Mouse (Mus musculus): Measurements from ENCODE around the gene Paics. TPM values are rescaled to one million over a fixed set of nuclear protein-coding genes. Genes with fewer than 3 reads are reported as not detected.

Gene Paics
- total RNA-seq, 1 experiment, result 369 TPM

GRCm38 (mm10) chr5:76941975-76942374, 9.1 kb upstream of the Paics start:
- TF ChIP-seq MAFK (IDR thresholded peaks at IDR 0.05; ENCODE audit: insufficient read depth, low read depth, low read length), result no peak
- no peak for TF ChIP-seq CHD2 (IDR thresholded peaks at IDR 0.05; ENCODE audit: low read depth, low read length)
- TF ChIP-seq ZNF384 (IDR thresholded peaks at IDR 0.05; ENCODE audit: low read depth, low read length), result no peak
- TF ChIP-seq ZC3H11A (IDR thresholded peaks at IDR 0.05; ENCODE audit: borderline replicate concordance, low read depth, low read length), result no peak
- no peak for TF ChIP-seq HCFC1 (IDR thresholded peaks at IDR 0.05; ENCODE audit: borderline replicate concordance, insufficient read depth, low read length)
- H3K36me3 ChIP-seq (ENCODE audit: control insufficient read depth, insufficient read depth, low read length, poor library complexity, severe bottlenecking), result peaks cover 9% of the 10 kb centered on the region
- no peak for DNase-seq (ENCODE audit: low read depth, low spot score)

GRCm38 (mm10) chr5:76942505-76942904, 8.6 kb upstream of the Paics start:
- H3K9ac ChIP-seq (ENCODE audit: insufficient read depth, low read depth, low read length, poor library complexity, severe bottlenecking), result no peak overlapping the region
- peaks cover 2 to 4% of the 10 kb centered on the region in 2 experiments; a peak in 2 of 4 replicates for H3K4me1 ChIP-seq (ENCODE audit: control insufficient read depth in 2 of 2, insufficient read depth in 2 of 2, low read length in 2 of 2, poor library complexity in 1 of 2)
- no peak overlapping the region for H3K4me3 ChIP-seq (ENCODE audit: insufficient read depth in 1 of 2, low read depth in 1 of 2, low read length in 2 of 2, poor library complexity in 1 of 2, severe bottlenecking in 1 of 2)
- H3K27ac ChIP-seq (ENCODE audit: insufficient read depth, low read depth, low read length, poor library complexity, severe bottlenecking), result no peak overlapping the region
- no peaks in the 10 kb centered on the region for H3K9me3 ChIP-seq (ENCODE audit: control insufficient read depth, insufficient read depth, low read depth, low read length)
- in situ Hi-C loops (cut with MboI; ENCODE audit: low sequenced_read_pairs in 2 of 2, unreplicated experiment in 2 of 2), result no loop called here
- peaks cover 12% of the 10 kb centered on the region for H3K36me3 ChIP-seq (ENCODE audit: control insufficient read depth, insufficient read depth, low read length, poor library complexity, severe bottlenecking)
- no peak for DNase-seq (ENCODE audit: low read depth, low spot score)
- TF ChIP-seq CHD2 (IDR thresholded peaks at IDR 0.05; ENCODE audit: low read depth, low read length) (no peak), ZNF384 (IDR thresholded peaks at IDR 0.05; ENCODE audit: low read depth, low read length) (no peak), ZC3H11A (IDR thresholded peaks at IDR 0.05; ENCODE audit: borderline replicate concordance, low read depth, low read length) (no peak), MAFK (IDR thresholded peaks at IDR 0.05; ENCODE audit: insufficient read depth, low read depth, low read length) (no peak), HCFC1 (IDR thresholded peaks at IDR 0.05; ENCODE audit: borderline replicate concordance, insufficient read depth, low read length) (no peak)

More at GRCm38 (mm10) chr5:76941975-76942374, 9.1 kb upstream of the Paics start:
- peaks cover 0 to 4% of the 10 kb centered on the region in 2 experiments; a peak in 2 of 4 replicates for H3K4me1 ChIP-seq (ENCODE audit: control insufficient read depth in 2 of 2, insufficient read depth in 2 of 2, low read length in 2 of 2, poor library complexity in 1 of 2)
- no peaks in the 10 kb centered on the region for H3K9me3 ChIP-seq (ENCODE audit: control insufficient read depth, insufficient read depth, low read depth, low read length)
- no peak overlapping the region for H3K9ac ChIP-seq (ENCODE audit: insufficient read depth, low read depth, low read length, poor library complexity, severe bottlenecking)
- no peak overlapping the region for H3K4me3 ChIP-seq (ENCODE audit: insufficient read depth in 1 of 2, low read depth in 1 of 2, low read length in 2 of 2, poor library complexity in 1 of 2, severe bottlenecking in 1 of 2)
- H3K27ac ChIP-seq (ENCODE audit: insufficient read depth, low read depth, low read length, poor library complexity, severe bottlenecking), result no peak overlapping the region
- in situ Hi-C loops (cut with MboI; ENCODE audit: low sequenced_read_pairs in 2 of 2, unreplicated experiment in 2 of 2), result no loop called here

GRCm38 (mm10) chr5:76944965-76945677, 6.0 kb upstream of the Paics start:
- H3K4me1 ChIP-seq (ENCODE audit: control insufficient read depth in 2 of 2, insufficient read depth in 2 of 2, low read length in 2 of 2, poor library complexity in 1 of 2), result peaks cover 4% of the 10 kb centered on the region in 2 experiments; a peak in 2 of 4 replicates
- no peak overlapping the region for H3K4me3 ChIP-seq (ENCODE audit: insufficient read depth in 1 of 2, low read depth in 1 of 2, low read length in 2 of 2, poor library complexity in 1 of 2, severe bottlenecking in 1 of 2)
- DNase-seq (ENCODE audit: low read depth, low spot score), result no peak
- H3K36me3 ChIP-seq (ENCODE audit: control insufficient read depth, insufficient read depth, low read length, poor library complexity, severe bottlenecking), result peaks cover 9% of the 10 kb centered on the region
- no peaks in the 10 kb centered on the region for H3K9me3 ChIP-seq (ENCODE audit: control insufficient read depth, insufficient read depth, low read depth, low read length)
- TF ChIP-seq MAFK (IDR thresholded peaks at IDR 0.05; ENCODE audit: insufficient read depth, low read depth, low read length) (no peak), ZC3H11A (IDR thresholded peaks at IDR 0.05; ENCODE audit: borderline replicate concordance, low read depth, low read length) (no peak), ZNF384 (IDR thresholded peaks at IDR 0.05; ENCODE audit: low read depth, low read length) (no peak), CHD2 (IDR thresholded peaks at IDR 0.05; ENCODE audit: low read depth, low read length) (no peak), HCFC1 (IDR thresholded peaks at IDR 0.05; ENCODE audit: borderline replicate concordance, insufficient read depth, low read length) (no peak)
- no peak overlapping the region for H3K9ac ChIP-seq (ENCODE audit: insufficient read depth, low read depth, low read length, poor library complexity, severe bottlenecking)
- no peak overlapping the region for H3K27ac ChIP-seq (ENCODE audit: insufficient read depth, low read depth, low read length, poor library complexity, severe bottlenecking)
- in situ Hi-C loops (cut with MboI; ENCODE audit: low sequenced_read_pairs in 2 of 2, unreplicated experiment in 2 of 2), result no loop called here

- DNase-seq (ENCODE audit: low read depth, low spot score), result no peak
- Histone ChIP-seq H3K9ac (ENCODE audit: insufficient read depth, low read depth, low read length, poor library complexity, severe bottlenecking) (no peak overlapping the region), H3K4me3 (ENCODE audit: insufficient read depth in 1 of 2, low read depth in 1 of 2, low read length in 2 of 2, poor library complexity in 1 of 2, severe bottlenecking in 1 of 2) (no peak overlapping the region), H3K36me3 (ENCODE audit: control insufficient read depth, insufficient read depth, low read length, poor library complexity, severe bottlenecking) (peaks cover 7% of the 10 kb centered on the region), H3K9me3 (ENCODE audit: control insufficient read depth, insufficient read depth, low read depth, low read length) (no peaks in the 10 kb centered on the region), H3K27ac (ENCODE audit: insufficient read depth, low read depth, low read length, poor library complexity, severe bottlenecking) (no peak overlapping the region), H3K4me1 (ENCODE audit: control insufficient read depth in 2 of 2, insufficient read depth in 2 of 2, low read length in 2 of 2, poor library complexity in 1 of 2) (peaks cover 4% of the 10 kb centered on the region in 2 experiments; a peak in 2 of 4 replicates)
- in situ Hi-C loops (cut with MboI; ENCODE audit: low sequenced_read_pairs in 2 of 2, unreplicated experiment in 2 of 2), result no loop called here
- no peak for TF ChIP-seq CHD2 (IDR thresholded peaks at IDR 0.05; ENCODE audit: low read depth, low read length)
- 0 out of 2 replicates have a peak, but pooled peaks have one; percentile 20 for TF ChIP-seq ZNF384 (IDR thresholded peaks at IDR 0.05; ENCODE audit: low read depth, low read length)
- no peak for TF ChIP-seq MAFK (IDR thresholded peaks at IDR 0.05; ENCODE audit: insufficient read depth, low read depth, low read length)
- TF ChIP-seq HCFC1 (IDR thresholded peaks at IDR 0.05; ENCODE audit: borderline replicate concordance, insufficient read depth, low read length), result no peak
Measured at GRCm38 (mm10) chr5:76945678-76946033, 5.5 kb upstream of the Paics start.
